Mouse (Mus musculus) lung, postnatal 36 days (tissue): ENCODE data around the gene Csf2rb.
A peak's percentile ranks its signal among the peaks of the same experiment; 100 is the strongest.

Experiments used
- DNase-seq: peaks from one replicate; pipeline ENCODE4 v3.0.0; 2022; ENCODE audit warnings: mixed read lengths

Csf2rb gene

GRCm38 (mm10) chr15:78380208-78380607, 54.7 kb downstream of the Csf2rb start:
- no peak for DNase-seq

- no peak for DNase-seq
Measured at GRCm38 (mm10) chr15:78380741-78381140, 55.2 kb downstream of the Csf2rb start.

DNA sequence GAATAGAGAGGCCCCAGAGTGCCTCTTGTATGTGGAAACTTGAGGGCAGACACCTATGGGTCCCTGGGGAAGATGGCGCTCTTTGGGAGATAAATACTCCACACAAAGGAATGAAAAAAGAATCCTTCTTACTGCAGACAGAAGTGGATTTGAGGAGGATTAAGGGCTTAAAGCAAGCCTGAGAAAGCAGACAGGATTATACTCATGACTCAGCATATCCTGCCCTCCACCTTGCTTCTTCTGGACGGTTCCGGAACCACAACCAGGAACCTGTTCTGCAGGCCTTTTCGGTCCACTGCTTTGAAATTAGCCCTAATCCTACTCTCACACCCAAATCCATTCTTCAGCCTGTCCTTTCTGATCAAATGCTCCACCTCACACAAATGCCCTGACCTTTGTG, 56.6 kb downstream of the Csf2rb start:
- DNase-seq: no peak

- DNase-seq: no peak
Measured at GRCm38 (mm10) chr15:78383450-78384219, 58.1 kb downstream of the Csf2rb start.

DNA sequence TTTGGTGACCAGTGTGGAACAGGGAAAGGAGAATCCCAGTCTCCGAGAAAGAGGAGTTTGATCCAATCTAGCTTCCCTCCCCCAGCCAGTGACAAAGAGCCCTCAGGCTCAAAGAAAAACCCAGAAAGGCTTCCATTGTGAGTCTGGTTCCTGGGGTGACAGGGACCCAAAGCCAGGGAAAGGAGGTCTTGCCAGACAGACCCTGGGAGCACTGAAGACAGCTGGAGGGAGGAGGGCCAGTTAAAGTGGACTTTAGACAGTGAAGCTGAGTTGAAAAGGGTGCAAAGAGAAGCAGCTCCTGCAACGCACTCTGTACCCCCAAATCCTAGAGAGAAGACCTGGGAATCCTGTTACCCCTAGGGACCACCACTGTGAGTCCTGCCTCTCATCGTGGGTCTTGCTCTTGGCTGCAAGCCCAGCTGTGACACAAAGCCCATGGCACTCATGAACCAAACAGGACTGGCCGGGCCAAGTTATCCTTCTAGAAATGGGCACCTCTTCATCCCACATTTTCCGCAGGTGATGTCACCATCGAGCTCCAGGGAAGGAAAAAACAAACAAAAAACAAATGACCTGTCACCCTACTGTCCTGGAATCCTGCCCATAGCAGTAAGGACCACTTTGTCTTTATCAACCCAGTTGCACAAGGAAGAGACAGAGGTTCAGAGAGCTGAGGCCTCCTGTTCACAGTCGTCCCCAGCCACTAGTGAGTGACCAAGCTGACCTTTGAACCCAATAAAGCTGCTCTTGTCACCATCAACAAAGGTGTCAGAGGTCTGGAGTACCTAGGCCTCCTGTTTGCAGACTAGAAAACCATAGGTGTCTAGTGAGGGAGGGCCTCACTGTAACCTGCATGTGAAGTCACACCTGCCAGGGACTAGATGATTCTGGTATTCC, 58.9 kb downstream of the Csf2rb start:
- DNase-seq: no peak

DNA sequence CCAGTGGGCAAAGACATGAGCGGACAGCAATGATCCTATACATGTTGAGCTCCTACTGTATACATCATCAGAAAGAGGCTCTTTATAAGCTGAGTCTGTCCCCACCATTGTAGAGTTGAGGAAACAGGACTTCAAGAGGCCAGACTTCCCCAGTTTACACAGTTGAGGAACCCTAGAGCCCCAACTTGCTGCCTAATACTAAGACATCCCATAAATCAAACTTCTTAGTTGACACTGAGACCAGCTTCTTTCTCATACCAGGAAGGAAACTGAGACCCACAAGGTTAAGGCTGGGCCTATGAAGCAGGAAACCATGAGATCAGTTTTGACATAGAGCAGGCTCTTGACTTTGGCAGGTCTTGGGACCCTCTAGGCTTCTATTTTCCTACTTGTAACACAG, 60.0 kb downstream of the Csf2rb start:
- DNase-seq: no peak

- no peak for DNase-seq
Measured at GRCm38 (mm10) chr15:78390855-78391254, 65.3 kb downstream of the Csf2rb start.

GRCm38 (mm10) chr15:78395478-78395962, 70.0 kb downstream of the Csf2rb start, which contains the start of gene Tex33:
Gene Tex33, minus strand, starts transcription at chr15:78395912.
- no peak for DNase-seq

DNA sequence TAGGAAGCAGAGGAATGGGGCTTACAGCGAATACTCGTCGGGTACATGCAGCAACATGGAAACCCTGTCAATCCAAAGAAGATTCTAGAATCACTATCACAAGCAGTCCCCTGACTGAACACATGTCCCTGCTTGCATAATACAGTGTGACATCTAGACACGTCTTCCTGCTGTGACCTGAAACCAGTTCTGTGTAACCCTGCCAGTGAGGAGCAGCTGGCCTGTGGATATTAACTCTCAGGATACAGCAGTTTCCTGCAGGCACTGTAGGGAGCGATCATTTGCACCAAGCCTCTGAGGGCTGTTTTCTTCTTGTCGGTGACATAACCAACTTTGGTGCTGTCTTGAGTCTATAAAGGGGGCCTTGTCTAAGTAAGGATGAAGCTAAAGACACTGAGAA, 75.8 kb downstream of the Csf2rb start:
- peak; percentile 37 for DNase-seq

DNA sequence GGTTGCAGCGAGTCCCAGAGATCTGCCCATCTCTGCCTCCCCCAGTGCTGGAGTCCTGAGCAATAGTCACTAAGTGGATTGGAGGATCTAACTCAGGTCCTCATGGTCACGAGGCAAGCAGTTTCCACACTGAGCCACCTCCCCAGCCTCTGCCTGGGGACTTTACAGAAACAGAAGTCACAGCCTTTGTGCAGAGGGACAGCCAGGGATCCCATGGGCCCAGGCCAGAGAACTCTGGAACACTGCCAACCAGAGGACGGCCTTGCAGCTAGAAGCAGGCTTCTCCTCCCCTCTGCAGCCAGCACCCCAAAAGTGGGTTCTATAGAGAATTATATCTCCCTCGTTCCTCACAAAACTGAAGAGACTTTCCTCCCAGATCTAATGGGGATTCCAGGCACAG, 76.4 kb downstream of the Csf2rb start:
- DNase-seq: peak; percentile 82

GRCm38 (mm10) chr15:78402423-78402822, 76.9 kb downstream of the Csf2rb start:
- peak; percentile 93 for DNase-seq

DNA sequence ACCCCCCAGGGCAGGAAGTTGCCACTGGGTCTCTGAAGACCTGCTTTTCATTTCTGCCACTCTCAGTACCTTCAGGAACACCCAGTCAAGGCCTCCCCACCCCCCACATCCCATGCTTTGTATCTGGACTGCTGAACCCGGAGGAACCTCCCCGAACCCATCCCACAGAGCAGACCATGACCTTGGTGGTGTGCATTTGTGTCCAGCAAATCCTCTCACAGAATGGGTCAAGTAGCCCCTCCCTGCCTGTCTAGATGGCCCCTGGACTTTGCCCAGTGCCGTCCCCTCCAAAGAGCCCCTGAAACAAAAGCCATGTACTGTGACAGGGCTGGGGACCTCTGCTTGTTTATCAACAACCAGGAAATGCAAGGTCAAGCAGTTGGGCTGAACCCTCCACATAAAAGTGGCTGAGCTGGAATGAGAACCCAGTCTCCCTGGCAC, 77.8 kb downstream of the Csf2rb start:
- DNase-seq: peak; percentile 64
